Mouse (Mus musculus) hindbrain, embryonic 13.5 days (tissue): ENCODE data around the gene Slc22a26. TPM values are rescaled to one million over a fixed set of nuclear protein-coding genes. Genes with fewer than 3 reads are reported as not detected.
"Not testable (repeated sequence)": the region's sequence is repeated elsewhere in the genome, so short reads cannot be mapped to it uniquely, and the experiment has no call there.

ENCODE experiments used
- ATAC-seq: fragments of 200-750 bp; cut with Nextera tagmentation; 2 replicates; pipeline ENCODE4 v1.8.0; 2017; ENCODE audit warnings: moderate TSS enrichment; ENCODE audit not compliant: low FRiP score
- H3K27ac ChIP-seq: fragments of 300-500 bp; sonication (generic); 2 replicates; pipeline ENCODE4 v1.5.1; 2015; ENCODE audit warnings: inconsistent platforms, mild to moderate bottlenecking, moderate library complexity
- H3K27me3 ChIP-seq: fragments of 300-500 bp; sonication (generic); 2 replicates; pipeline ENCODE4 v1.6.1; 2015; ENCODE audit warnings: mild to moderate bottlenecking, inconsistent platforms
- H3K36me3 ChIP-seq: fragments of 300-500 bp; sonication (generic); 2 replicates; pipeline ENCODE4 v1.6.1; 2015; ENCODE audit warnings: mild to moderate bottlenecking, inconsistent platforms
- H3K4me1 ChIP-seq: fragments of 300-500 bp; sonication (generic); replicated peaks from 2 replicates; pipeline ENCODE4 v1.6.1; 2015; ENCODE audit warnings: inconsistent platforms
- H3K4me2 ChIP-seq: fragments of 300-500 bp; sonication (generic); 2 replicates; pipeline ENCODE4 v1.6.1; 2015; ENCODE audit warnings: inconsistent platforms, mild to moderate bottlenecking, moderate library complexity
- H3K4me3 ChIP-seq: fragments of 300-500 bp; sonication (generic); 2 replicates; pipeline ENCODE4 v1.5.1; 2015; ENCODE audit warnings: mild to moderate bottlenecking, inconsistent platforms
- H3K9ac ChIP-seq: fragments of 300-500 bp; sonication (generic); 2 replicates; pipeline ENCODE4 v1.6.1; 2015; ENCODE audit warnings: mild to moderate bottlenecking, inconsistent platforms
- H3K9me3 ChIP-seq: fragments of 300-500 bp; sonication (generic); 2 replicates; pipeline ENCODE4 v1.6.1; 2016; ENCODE audit warnings: inconsistent platforms
- WGBS: fragments of 180-500 bp; shearing (Covaris S2); methylation state at CpG from one replicate; pipeline ENCODE4 v1.1.7; 2015; 5-methylcytosine and 5-hydroxymethylcytosine counted together
- polyA plus RNA-seq: library from polyadenylated mRNA; unstranded; fragments of >200 nt; fragmentation: Nextera tagmentation; extraction: Ambion mirVana; gene quantifications from 2 replicates; pipeline ENCODE4 v1.2.1, GENCODE M21; 2015

Gene Slc22a26
- not detected in 2 replicates for polyA plus RNA-seq

- H3K4me2 ChIP-seq = no peak within 1 kb of the TSS
- WGBS = 83% methylated on average over 1 of the region's 1 CpGs
- H3K4me1 ChIP-seq = no peaks in the 10 kb centered on the region
- no peak for ATAC-seq
- no peaks in the 10 kb centered on the region for H3K36me3 ChIP-seq
- no peaks in the 10 kb centered on the region; the same call in 1 of the 2 replicates for H3K9me3 ChIP-seq
- H3K4me3 ChIP-seq = no peak within 1 kb of the TSS
- no peak within 1 kb of the TSS for H3K9ac ChIP-seq
- H3K27me3 ChIP-seq = no peaks in the 10 kb centered on the region
- H3K27ac ChIP-seq = no peak within 1 kb of the TSS
Observed at GRCm38 (mm10) chr19:7802571-7802970, at the start of gene Slc22a26. TSS of gene Slc22a26 (minus strand) at chr19:7802667.

- Histone ChIP-seq H3K4me2 (no peak overlapping the region), H3K27me3 (no peaks in the 10 kb centered on the region), H3K27ac (no peak overlapping the region), H3K9ac (no peak overlapping the region), H3K4me1 (no peaks in the 10 kb centered on the region), H3K9me3 (peaks cover 38% of the 10 kb centered on the region), H3K4me3 (no peak overlapping the region), H3K36me3 (no peaks in the 10 kb centered on the region)
- WGBS = 68% methylated on average over 2 of the region's 2 CpGs
- ATAC-seq = no peak
Observed at GRCm38 (mm10) chr19:7829851-7830250, 27.4 kb upstream of the Slc22a26 start.

DNA sequence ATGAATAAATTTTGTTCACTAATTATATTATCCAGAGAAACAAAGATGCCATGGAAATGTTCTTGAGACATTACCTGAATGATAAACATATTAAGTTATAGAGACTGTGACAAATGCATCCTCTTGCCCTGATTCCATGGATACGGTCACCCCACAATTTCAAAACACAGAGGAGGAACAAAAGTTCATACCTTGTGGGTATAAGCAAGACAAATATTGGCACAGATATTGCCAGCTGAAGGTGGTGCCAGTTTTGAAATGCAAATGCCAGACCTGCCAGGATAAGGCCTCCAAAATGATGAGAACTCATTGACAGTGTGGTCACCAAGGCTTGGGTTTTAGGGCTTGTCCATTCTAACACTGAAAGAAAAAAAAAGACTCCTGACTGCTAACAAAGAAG is 11.9 kb downstream of the Slc22a26 start:
- H3K4me2 ChIP-seq = no peak overlapping the region

GRCm38 (mm10) chr19:7775306-7775705 is 27.2 kb downstream of the Slc22a26 start:
- Histone ChIP-seq H3K4me2 (no peak overlapping the region), H3K27ac (no peak overlapping the region), H3K9ac (no peak overlapping the region), H3K36me3 (no peaks in the 10 kb centered on the region), H3K9me3 (no peaks in the 10 kb centered on the region), H3K27me3 (no peaks in the 10 kb centered on the region), H3K4me3 (no peak overlapping the region), H3K4me1 (no peaks in the 10 kb centered on the region)
- ATAC-seq = no peak
- 80% methylated on average over 4 of the region's 4 CpGs for WGBS

More for the DNA sequence above, 11.9 kb downstream of the Slc22a26 start:
- no peak overlapping the region for H3K4me3 ChIP-seq
- no peak overlapping the region for H3K27ac ChIP-seq
- ATAC-seq = no peak
- no peaks in the 10 kb centered on the region for H3K36me3 ChIP-seq
- H3K4me1 ChIP-seq = no peaks in the 10 kb centered on the region
- H3K27me3 ChIP-seq = no peaks in the 10 kb centered on the region
- peaks cover 18% of the 10 kb centered on the region for H3K9me3 ChIP-seq
- 93% methylated on average over 1 of the region's 1 CpGs for WGBS
- no peak overlapping the region for H3K9ac ChIP-seq

DNA sequence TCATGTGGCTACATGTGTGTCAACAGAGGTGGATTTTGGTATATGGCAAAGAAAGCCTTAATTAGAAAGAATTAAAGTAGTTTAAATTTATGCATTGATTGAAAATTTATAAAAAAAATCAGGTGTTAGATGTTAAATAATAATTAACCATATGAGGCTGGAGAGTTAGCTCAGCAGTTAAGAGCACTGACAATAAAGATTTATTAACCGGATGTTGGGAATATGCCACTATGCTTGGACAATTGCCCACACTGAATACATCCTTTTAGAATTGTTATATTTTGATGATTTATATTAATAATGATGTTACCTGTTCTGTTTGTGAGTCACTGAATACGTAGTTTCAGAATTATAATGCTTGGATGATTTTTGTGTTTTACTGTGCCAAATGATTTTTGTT is 36.3 kb downstream of the Slc22a26 start:
- no peak for ATAC-seq
- Histone ChIP-seq H3K4me3 (no peak overlapping the region), H3K4me1 (no peaks in the 10 kb centered on the region), H3K27ac (no peak overlapping the region), H3K4me2 (no peak overlapping the region), H3K9me3 (peaks cover 3% of the 10 kb centered on the region; the same call in 1 of the 2 replicates), H3K36me3 (no peaks in the 10 kb centered on the region), H3K9ac (no peak overlapping the region), H3K27me3 (no peaks in the 10 kb centered on the region)
- 88% methylated on average over 2 of the region's 2 CpGs for WGBS

- Histone ChIP-seq H3K9ac (no peak overlapping the region), H3K27ac (no peak overlapping the region), H3K4me1 (no peaks in the 10 kb centered on the region), H3K36me3 (no peaks in the 10 kb centered on the region), H3K9me3 (peaks cover 3% of the 10 kb centered on the region; the same call in 1 of the 2 replicates), H3K4me2 (no peak overlapping the region), H3K4me3 (no peak overlapping the region), H3K27me3 (no peaks in the 10 kb centered on the region)
- no peak for ATAC-seq
- 96% methylated on average over 3 of the region's 3 CpGs for WGBS
Observed at GRCm38 (mm10) chr19:7765599-7765998, 36.9 kb downstream of the Slc22a26 start.

- not testable (repeated sequence) for H3K4me1 ChIP-seq, H3K36me3 ChIP-seq, H3K27me3 ChIP-seq, H3K9me3 ChIP-seq, H3K4me2 ChIP-seq, H3K9ac ChIP-seq, H3K4me3 ChIP-seq, ATAC-seq, H3K27ac ChIP-seq
- 73% methylated on average over 13 of the region's 13 CpGs for WGBS
Observed at GRCm38 (mm10) chr19:7753371-7753770, 49.1 kb downstream of the Slc22a26 start.

Other genes with a start within 250 kb of the Slc22a26 start
- gene Pla2g16, start 245.2 kb downstream of the Slc22a26 start, polyA plus RNA-seq = 2.9 and 5.4 TPM in 2 replicates
- 0.08 and 0.17 TPM in 2 replicates for gene Lgals12, start 195.5 kb downstream of the Slc22a26 start, polyA plus RNA-seq
- gene Hrasls5, start 190.1 kb downstream of the Slc22a26 start, polyA plus RNA-seq = not detected in 2 replicates
- gene Slc22a19, start 91.4 kb downstream of the Slc22a26 start, polyA plus RNA-seq = 0.16 and 0.19 TPM in 2 replicates
- gene Slc22a27, start 163.4 kb upstream of the Slc22a26 start, polyA plus RNA-seq = not detected in 2 replicates